Mouse (Mus musculus) kidney, adult 11 months (tissue): ENCODE measurements around the gene Atg9a.
"Not testable (repeated sequence)": the region's sequence is repeated elsewhere in the genome, so short reads cannot be mapped to it uniquely, and the experiment has no call there.

Experiments used
- DNase-seq: peaks from one replicate; pipeline ENCODE4 v3.0.0; 2022

Atg9a gene

DNA sequence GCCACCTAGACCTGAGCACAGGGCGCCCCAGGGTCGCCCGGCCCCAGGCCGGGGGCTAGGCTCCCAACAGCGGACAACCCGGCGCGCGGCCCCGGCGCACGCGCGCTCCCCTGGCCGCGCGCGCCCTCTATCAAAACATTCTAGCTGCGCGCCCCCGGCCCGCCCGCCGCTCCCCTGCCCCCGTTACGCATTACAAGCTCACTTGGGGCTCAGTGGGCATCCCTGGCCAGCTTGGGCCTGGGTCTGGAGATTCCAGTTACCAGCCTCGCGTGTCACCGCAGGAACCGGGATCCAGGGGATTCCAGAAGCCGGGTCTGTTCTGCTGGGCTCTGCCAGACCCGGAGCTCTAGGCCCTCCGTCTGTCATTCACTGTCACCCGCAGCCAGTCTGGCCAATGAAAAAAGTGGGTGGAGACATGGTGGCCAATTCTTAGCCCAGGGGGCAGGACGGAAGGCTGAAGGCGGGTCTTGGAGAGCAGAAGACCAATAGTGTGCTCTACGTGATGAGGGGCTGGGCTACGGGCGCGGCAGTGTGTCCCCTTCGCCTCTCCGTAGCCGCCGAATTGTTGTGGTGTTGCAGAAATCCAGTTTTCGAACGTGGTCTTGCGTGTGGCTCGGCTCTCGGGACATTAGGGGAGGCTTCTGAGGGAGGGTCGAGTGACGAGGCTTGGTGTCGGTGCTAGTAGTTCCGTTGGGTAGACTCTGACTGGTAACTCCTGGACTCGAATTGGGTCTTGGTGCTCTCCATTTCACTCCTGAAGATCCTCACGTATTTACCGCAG, at the start of gene Atg9a, which contains the start of gene Ankzf1:
Gene Atg9a, minus strand, starts transcription at position 575 of the 781 bp plus-strand sequence.
Gene Ankzf1, plus strand, starts transcription at position 530 of the 781 bp plus-strand sequence.
- peak; percentile 99 for DNase-seq

DNA sequence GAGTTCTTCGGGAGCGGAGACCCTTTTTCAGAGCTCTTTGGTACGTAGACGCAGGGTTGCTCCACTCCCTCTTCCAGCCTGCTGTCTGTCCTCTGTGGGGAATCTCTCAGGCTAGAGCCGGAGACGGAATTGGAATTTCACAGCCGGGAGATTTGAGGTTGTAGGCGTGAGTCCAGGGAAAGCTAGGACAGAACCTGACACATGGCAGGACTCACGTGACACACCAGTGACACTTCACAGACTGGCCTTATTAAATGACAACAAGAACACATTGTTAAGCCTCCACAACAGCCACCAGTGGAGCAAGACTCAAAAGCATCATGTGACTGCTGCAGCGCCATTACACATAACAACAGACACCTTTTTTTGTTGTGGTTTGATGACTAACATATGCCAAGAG, 47.6 kb upstream of the Atg9a start:
- DNase-seq: no peak

- DNase-seq: peak; percentile 94
These were observed 44.4 kb upstream of the Atg9a start, which contains the start of gene Dnajb2 for GRCm38 (mm10) chr1:75236117-75237050. Gene Dnajb2, plus strand, starts transcription at chr1:75236406.

DNA sequence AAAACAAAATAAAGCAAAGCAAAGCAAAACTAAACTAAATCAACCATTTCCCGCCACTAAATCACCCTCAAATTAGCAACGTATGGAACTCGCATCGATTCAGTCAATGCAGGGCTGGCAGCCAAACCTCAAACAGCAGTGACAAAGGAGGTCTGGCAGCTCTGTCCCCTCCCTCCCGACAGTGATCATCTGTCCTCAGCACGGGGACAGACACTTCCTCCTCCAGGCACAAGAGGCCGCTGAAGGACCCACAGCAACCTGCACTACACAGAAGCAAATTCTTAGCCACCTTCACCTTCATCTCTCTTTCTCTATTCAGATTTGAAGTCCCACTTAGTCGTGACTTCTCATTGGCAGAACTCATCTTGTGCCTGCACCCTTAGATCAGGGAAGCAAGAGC, 42.6 kb upstream of the Atg9a start:
- peak; percentile 75 for DNase-seq

DNA sequence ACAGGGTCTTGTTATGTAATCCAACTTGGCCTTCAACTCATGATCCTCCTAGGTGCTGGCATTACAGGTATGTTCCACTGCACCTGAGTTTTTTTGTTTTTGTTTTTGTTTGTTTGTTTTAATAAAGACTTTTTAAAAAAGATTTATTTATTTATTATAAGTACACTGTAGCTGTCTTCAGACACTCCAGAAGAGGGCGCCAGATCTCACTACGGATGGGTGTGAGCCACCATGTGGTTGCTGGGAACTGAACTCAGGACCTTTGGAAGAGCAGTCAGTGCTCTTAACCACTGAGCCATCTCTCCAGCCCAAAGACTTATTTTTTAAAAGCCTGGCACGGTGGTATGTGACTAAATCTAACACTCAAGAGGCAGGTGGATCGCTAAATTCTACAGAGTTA, 40.5 kb upstream of the Atg9a start:
- DNase-seq: not testable (repeated sequence)

- DNase-seq: no peak
These were observed 39.7 kb upstream of the Atg9a start, which contains the start of gene A630095N17Rik for GRCm38 (mm10) chr1:75231664-75232152. Gene A630095N17Rik, minus strand, starts transcription at chr1:75232102.

DNA sequence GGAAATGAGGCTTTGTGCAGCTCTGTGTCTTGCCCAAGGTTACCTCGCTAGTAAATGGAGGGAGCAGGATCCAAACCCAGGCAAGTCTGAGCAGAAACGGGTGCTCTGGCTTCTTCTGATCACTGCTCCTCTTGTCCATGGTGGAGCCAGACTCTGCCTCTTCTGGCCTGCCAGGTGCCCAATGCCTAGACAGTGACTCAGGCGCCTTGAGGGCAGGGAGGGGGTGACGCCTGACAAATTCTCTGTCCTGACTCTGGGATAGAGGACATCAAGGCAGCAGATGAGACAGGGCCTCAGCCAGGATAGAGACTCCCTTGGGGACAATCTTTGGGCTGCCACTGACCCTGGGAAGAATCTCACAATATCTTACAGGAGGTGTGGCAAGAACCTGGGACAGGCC, 39.2 kb upstream of the Atg9a start:
- DNase-seq: no peak

GRCm38 (mm10) chr1:75230335-75230994, 38.5 kb upstream of the Atg9a start:
- no peak for DNase-seq

GRCm38 (mm10) chr1:75229158-75229557, 37.2 kb upstream of the Atg9a start:
- no peak for DNase-seq

GRCm38 (mm10) chr1:75227653-75228052, 35.7 kb upstream of the Atg9a start:
- DNase-seq: no peak

DNA sequence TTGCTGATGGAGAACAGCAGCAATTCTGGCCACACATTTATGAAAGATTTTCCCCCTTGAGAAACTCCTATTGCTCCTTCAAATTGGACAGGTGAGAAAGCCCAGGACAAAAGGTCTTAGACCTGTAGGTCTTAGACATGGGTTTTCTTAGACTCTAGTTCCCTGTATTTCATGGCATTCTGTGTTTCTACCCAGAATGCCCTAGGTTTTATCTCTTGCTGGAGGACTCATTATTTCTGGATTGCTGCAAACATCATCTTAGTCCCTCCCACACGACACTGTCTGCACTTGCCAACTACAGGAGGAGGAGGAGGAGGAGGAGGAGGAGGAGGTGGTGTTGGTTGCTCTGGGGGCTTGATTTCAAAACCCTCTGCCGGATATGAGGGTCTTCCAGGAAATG, 34.1 kb upstream of the Atg9a start:
- DNase-seq: no peak

DNA sequence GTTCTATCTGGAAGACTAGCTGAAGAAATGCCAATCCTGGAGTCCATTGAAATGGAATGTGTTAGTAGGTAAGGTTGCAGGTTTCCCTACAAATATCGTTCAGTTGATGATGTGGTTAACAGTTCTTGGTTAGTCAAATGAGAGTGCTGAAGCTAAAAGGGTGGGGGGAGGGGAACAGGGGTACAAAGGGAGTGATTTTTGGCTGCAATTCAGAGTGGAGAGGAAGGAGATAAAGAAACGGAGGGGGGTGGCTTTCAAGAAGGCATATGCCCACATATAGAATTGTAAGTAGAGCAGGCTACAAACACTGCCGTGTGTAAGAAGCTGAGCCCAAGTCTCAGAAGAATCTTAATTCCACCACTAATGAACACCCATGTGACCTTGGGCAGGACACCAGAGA, 33.5 kb upstream of the Atg9a start:
- DNase-seq: no peak

- DNase-seq: no peak
These were observed 31.5 kb upstream of the Atg9a start for GRCm38 (mm10) chr1:75223532-75223931.

DNA sequence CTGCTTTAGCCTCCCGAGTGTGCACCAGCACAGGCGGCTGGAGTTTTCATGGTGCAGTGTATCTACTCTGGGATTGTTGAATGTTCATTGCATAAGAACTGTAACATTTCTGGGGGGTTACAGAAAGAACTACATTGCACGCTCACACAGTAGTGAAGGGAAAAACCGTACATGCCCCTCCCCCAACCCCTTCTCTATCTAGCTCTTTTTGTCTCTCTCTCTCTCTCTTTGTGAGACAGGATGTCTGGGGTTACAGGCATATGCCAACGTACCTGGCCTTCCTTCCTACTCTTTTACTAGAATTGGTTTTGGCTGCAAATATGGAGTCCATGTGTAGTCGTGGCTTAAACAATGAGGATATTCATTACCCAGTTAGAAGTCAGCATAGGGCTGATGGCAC, 30.9 kb upstream of the Atg9a start:
- no peak for DNase-seq

- DNase-seq: no peak
These were observed 29.5 kb upstream of the Atg9a start for GRCm38 (mm10) chr1:75221538-75221937.

- DNase-seq: no peak
These were observed 27.5 kb upstream of the Atg9a start, which contains the start of gene Tuba4a for GRCm38 (mm10) chr1:75219531-75219930. Gene Tuba4a, minus strand, starts transcription at chr1:75219865.

- peak; percentile 96 for DNase-seq
These were observed 27.1 kb upstream of the Atg9a start for GRCm38 (mm10) chr1:75219078-75219477.

DNA sequence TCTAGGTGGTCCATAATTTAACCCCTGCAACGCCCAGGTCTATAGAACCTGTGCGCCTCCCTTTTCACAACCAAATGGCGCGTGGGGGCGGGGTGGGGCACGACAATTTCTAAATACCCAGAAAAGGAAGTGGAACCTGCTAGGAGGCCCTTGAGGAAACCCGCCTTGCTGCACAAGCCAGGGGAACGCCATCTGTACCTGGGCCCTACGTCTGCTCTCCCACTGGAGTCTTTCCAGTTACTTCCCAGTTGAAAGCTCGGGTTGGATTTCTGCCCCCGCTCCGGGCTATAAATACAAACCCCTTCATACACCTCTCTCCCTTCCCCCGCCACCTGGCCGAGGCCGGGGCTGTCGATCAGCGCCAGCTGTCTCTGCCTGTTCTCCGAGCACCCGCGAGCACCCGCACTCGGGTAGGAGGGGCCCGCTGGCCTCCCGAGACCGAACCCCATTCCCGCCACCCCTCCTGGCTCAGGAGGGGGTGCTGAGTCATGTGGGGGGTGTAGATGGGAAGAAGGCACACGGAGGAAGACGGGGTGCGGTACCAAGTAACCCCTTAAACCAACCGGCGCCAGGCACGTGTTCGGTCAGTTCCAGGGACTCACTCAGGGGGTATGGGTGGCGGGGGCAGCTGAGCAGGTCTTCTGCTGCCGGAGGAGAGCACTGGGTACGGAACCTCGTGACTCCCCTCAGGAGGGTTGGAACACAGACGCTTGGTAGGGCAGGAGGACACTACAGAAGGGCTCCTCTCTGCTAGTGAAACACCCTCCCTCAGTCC, 26.4 kb upstream of the Atg9a start:
- DNase-seq: peak; percentile 48

DNA sequence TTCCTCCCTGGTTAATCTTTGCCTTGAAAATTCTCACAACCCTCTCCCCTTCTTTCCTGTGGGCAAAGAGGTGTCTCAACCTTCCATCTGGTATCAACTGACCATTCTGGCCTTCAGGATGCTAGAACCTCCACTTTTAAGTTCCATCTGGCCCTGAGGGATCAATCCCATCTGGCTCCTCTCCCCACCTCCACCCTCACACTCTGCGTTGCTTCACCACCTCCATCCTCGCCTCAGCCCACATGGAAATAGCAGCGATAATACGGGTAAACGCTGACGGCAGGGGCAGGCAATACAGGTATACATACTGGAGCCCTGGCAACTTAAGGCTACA, 25.9 kb upstream of the Atg9a start:
- no peak for DNase-seq

DNA sequence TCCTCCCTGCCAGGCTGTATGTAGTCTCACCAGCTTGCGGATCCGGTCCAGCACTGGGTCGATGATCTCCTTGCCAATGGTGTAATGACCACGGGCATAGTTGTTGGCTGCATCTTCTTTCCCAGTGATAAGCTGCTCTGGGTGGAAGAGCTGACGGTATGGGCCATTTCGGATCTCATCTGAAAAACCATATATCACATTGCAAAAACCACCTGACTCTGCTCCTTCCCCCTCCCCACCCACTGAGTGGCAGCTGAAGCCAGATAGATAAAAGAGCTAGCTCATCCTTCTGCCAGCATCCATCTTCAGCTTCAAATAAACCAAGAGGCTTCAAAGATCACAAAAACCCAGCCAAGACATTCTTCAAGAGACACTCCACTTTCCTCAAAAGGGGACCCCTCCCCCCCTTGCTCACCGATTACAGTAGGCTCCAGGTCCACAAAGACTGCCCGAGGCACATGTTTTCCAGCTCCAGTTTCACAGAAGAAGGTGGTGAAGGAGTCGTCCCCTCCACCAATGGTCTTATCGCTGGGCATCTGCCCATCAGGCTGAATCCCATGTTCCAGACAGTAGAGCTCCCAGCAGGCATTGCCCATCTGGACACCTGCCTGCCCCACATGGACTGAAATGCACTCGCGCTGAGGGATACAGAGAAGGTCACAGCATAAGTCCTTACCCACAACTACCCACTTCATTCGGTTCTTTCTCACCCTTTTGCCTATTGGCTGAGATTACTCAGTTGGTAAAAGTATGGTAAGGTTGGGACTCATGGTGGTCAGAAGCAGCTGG, 25.0 kb upstream of the Atg9a start:
- DNase-seq: peak; percentile 64

DNA sequence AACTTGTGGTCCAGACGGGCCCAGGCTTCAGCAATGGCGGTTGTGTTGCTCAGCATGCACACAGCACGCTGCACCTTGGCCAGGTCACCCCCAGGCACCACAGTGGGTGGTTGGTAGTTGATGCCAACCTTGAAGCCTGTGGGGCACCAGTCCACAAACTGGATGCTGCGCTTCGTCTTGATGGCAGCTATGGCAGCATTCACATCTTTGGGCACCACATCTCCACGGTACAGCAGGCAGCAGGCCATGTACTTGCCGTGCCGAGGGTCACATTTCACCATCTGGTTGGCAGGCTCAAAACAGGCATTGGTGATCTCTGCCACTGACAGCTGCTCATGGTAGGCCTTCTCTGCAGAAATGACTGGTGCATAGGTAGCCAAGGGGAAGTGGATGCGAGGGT, 23.8 kb upstream of the Atg9a start:
- peak; percentile 41 for DNase-seq
